Mouse (Mus musculus): ENCODE data around the gene Pcdh15. TPM values are rescaled to one million over a fixed set of nuclear protein-coding genes. Genes with fewer than 3 reads are reported as not detected.

The Pcdh15 gene
- polyA plus RNA-seq, 1 experiment from 2014 or later = 0.41 TPM

DNA sequence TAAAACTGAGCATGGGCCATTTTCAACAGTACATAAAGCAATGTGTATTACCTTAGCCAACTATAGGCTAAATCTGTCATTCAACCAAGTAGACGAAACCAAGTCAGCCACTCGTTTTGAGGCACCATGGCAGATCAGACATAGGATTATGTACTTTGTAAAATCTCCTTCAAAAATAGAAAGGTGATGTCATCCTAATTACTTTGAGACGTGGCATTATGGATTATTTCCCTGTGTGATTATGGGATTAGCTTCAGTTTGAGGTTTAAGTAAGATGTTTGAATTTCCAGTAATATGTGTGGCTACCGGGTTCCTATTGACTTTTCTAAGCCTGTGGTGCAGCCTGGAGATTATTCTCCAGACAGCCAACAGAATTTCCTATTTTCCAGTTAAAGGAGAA lies 763.0 kb downstream of the Pcdh15 start:
- WGBS = 78% methylated on average over 4 of the region's 4 CpGs
- Histone ChIP-seq H3K4me2 (replicated peaks; ENCODE audit: low read depth, low read length) (no peak overlapping the region), H3K36me3 (ENCODE audit: insufficient read depth, low read length) (no peaks in the 10 kb centered on the region), H3K4me1 (ENCODE audit: insufficient read depth, low read length) (no peaks in the 10 kb centered on the region), H3K4me3 (ENCODE audit: low read length) (no peak overlapping the region), H3K9ac (replicated peaks; ENCODE audit: low read length) (no peak overlapping the region), H3K27me3 (ENCODE audit: insufficient read depth, low read length) (no peaks in the 10 kb centered on the region), H3K27ac (ENCODE audit: low read length) (no peak overlapping the region), H3K9me3 (ENCODE audit: low read length) (no peaks in the 10 kb centered on the region)
- ATAC-seq (ENCODE audit: low FRiP score, low TSS enrichment) = no peak

DNA sequence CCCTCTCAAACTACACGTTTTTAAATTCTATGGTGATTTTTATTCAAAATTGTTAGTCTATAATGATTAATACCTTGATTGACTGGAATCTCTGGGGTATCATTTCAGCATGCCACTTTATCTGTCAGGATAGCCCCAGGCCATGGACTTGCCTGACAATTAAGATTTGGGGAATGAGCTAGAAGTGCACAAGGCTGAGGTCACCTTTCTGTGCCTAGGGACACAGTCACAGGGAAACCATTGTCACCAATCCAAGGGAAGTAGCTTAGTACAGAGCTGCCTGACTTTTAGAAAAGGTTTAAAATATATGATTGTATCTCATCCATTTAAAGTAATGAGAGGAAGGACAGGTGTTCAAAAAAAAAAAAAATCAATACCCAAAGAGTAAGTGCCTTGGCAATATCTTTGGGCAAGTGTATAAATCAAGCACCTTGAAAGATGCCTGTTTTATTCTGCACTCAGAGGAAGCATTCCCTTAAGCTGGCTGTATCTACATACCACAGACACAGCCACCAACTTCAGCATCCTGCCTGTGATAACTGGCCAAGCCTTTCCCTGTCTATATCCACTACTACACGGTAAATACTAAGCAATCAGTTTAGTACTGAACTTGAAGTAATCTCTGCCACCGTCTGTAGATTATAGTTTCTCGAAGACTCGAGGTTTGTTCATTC lies 779.0 kb downstream of the Pcdh15 start:
- no peak overlapping the region for H3K4me2 ChIP-seq (replicated peaks; ENCODE audit: low read depth, low read length)
- H3K9ac ChIP-seq (replicated peaks; ENCODE audit: low read length) = no peak overlapping the region
- no peaks in the 10 kb centered on the region for H3K36me3 ChIP-seq (ENCODE audit: insufficient read depth, low read length)
- no peaks in the 10 kb centered on the region for H3K27me3 ChIP-seq (ENCODE audit: insufficient read depth, low read length)
- WGBS = 41% methylated on average over 5 of the region's 5 CpGs
- ATAC-seq (ENCODE audit: low FRiP score, low TSS enrichment) = peak; percentile 19; the same call in 1 of the 2 replicates
- H3K4me3 ChIP-seq (ENCODE audit: low read length) = no peak overlapping the region
- no peaks in the 10 kb centered on the region for H3K9me3 ChIP-seq (ENCODE audit: low read length)
- H3K4me1 ChIP-seq (ENCODE audit: insufficient read depth, low read length) = no peaks in the 10 kb centered on the region
- H3K27ac ChIP-seq (ENCODE audit: low read length) = no peak overlapping the region

DNA sequence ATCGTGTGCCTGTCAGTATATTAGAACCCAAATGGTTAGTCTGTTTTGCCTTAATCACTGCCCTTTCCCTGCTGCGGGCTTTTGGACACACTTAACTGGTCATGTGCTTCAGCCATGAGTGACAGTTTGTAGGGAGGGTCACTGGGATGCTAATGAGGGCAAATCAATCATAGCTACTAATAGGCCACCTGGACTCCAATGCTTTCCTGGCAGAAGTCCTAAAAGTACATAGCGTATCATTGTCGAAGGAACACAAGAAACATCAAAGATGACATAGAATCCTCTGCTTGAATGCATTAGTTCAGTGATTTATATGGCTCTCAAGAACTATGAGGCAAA lies 779.6 kb downstream of the Pcdh15 start:
- Histone ChIP-seq H3K4me3 (ENCODE audit: low read length) (no peak overlapping the region), H3K36me3 (ENCODE audit: insufficient read depth, low read length) (no peaks in the 10 kb centered on the region), H3K4me2 (replicated peaks; ENCODE audit: low read depth, low read length) (no peak overlapping the region), H3K4me1 (ENCODE audit: insufficient read depth, low read length) (no peaks in the 10 kb centered on the region), H3K9ac (replicated peaks; ENCODE audit: low read length) (no peak overlapping the region), H3K27me3 (ENCODE audit: insufficient read depth, low read length) (no peaks in the 10 kb centered on the region), H3K9me3 (ENCODE audit: low read length) (no peaks in the 10 kb centered on the region), H3K27ac (ENCODE audit: low read length) (no peak overlapping the region)
- ATAC-seq (ENCODE audit: low FRiP score, low TSS enrichment) = peak; percentile 23; the same call in 1 of the 2 replicates
- WGBS = 19% methylated on average over 4 of the region's 4 CpGs

DNA sequence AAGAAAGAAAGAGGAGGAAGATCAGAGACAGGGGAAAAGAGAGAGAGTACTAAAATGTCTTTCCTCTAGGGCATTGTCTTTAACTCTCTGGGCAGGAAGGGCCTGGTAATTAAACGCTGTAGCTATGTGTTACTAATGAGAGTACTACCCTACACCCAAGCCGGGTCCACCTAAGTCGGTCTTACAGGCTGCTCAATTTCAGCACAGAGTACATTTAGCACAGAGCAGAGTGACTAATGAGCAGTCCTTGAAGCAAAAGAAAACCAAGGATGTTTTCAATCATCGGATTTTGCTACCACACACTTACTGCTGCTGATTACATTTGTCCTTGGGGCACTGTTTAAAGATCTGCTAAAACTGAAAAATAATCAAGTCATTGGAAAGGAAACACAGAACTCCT lies 788.6 kb downstream of the Pcdh15 start:
- H3K36me3 ChIP-seq (ENCODE audit: insufficient read depth, low read length) = no peaks in the 10 kb centered on the region
- 60% methylated on average over 4 of the region's 4 CpGs for WGBS
- H3K27me3 ChIP-seq (ENCODE audit: insufficient read depth, low read length) = no peaks in the 10 kb centered on the region
- no peak for ATAC-seq (ENCODE audit: low FRiP score, low TSS enrichment)
- H3K4me2 ChIP-seq (replicated peaks; ENCODE audit: low read depth, low read length) = no peak overlapping the region
- H3K9ac ChIP-seq (replicated peaks; ENCODE audit: low read length) = no peak overlapping the region
- H3K27ac ChIP-seq (ENCODE audit: low read length) = no peak overlapping the region
- no peaks in the 10 kb centered on the region for H3K9me3 ChIP-seq (ENCODE audit: low read length)
- H3K4me3 ChIP-seq (ENCODE audit: low read length) = no peak overlapping the region
- no peaks in the 10 kb centered on the region for H3K4me1 ChIP-seq (ENCODE audit: insufficient read depth, low read length)

DNA sequence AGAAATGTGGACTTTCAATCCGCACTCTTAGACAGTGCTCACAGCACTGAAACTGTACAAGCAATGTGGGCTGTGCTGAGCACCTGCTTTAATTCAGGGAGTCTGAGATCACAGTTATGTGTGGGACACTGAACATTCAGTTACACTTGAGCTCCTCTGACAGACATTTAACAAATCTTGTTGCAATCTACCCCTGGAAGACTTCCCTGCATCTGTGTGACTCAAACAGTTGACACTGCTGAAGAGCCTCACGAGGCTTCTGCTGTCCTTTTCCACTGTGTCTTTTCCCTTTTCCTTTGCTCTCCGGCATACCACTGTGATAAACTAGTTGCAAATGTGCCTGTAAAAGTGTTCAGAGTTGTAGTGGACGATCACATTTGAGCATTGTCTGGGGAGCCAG lies 793.1 kb downstream of the Pcdh15 start:
- H3K4me1 ChIP-seq (ENCODE audit: insufficient read depth, low read length) = no peaks in the 10 kb centered on the region
- H3K9ac ChIP-seq (replicated peaks; ENCODE audit: low read length) = no peak overlapping the region
- no peaks in the 10 kb centered on the region for H3K27me3 ChIP-seq (ENCODE audit: insufficient read depth, low read length)
- H3K4me2 ChIP-seq (replicated peaks; ENCODE audit: low read depth, low read length) = no peak overlapping the region
- H3K9me3 ChIP-seq (ENCODE audit: low read length) = no peaks in the 10 kb centered on the region
- 65% methylated on average over 4 of the region's 4 CpGs for WGBS
- no peak overlapping the region for H3K4me3 ChIP-seq (ENCODE audit: low read length)
- no peak overlapping the region for H3K27ac ChIP-seq (ENCODE audit: low read length)
- no peak for ATAC-seq (ENCODE audit: low FRiP score, low TSS enrichment)
- H3K36me3 ChIP-seq (ENCODE audit: insufficient read depth, low read length) = no peaks in the 10 kb centered on the region

DNA sequence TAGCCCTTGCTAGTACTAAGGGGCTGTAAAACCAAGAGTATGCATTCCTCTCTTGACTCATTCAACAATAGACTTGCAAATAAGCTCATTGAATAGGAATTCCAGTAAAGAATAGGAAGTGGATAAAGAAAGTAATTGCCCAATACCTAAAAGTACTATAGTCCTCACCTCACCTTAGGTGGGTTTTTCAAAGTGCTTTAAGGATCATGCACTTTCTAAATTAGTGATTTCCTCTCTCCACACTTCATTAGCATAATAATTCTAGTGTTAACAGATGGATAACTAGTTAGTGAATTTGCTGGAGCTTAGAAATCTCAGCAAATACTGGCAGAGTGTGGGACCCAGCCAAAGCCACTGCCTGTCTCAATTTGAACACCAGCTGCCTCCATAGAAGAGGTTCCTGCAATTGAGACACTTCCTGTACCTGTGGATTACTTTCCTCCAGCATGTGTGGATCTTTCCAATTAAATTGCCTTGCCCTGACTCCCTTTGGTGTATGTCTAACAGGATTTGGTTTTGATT lies 797.0 kb downstream of the Pcdh15 start:
- ATAC-seq (ENCODE audit: low FRiP score, low TSS enrichment) = no peak
- H3K27ac ChIP-seq (ENCODE audit: low read length) = no peak overlapping the region
- no peaks in the 10 kb centered on the region for H3K4me1 ChIP-seq (ENCODE audit: insufficient read depth, low read length)

DNA sequence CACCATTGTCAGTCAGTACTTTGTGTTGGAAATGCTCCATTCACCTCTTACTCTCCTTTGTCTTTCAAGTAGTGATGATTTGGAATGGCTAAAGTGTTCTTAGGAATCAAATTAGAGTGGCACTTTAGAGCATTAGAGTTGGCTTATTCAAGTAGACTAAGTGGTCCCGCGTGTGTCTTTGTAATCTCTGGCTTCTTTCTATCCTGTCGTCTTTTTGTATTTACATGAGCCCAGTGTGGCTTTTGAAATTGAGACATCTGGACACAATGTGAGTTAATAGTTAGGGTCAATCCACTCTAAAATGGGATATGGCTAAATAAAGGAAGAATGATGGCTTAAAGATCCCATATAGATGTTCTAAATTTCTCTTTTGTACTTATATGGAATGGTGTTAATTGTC lies 800.0 kb downstream of the Pcdh15 start:
- no peak overlapping the region for H3K9ac ChIP-seq (replicated peaks; ENCODE audit: low read length)
- no peak overlapping the region for H3K4me2 ChIP-seq (replicated peaks; ENCODE audit: low read depth, low read length)
- no peaks in the 10 kb centered on the region for H3K9me3 ChIP-seq (ENCODE audit: low read length)
- H3K4me3 ChIP-seq (ENCODE audit: low read length) = no peak overlapping the region
- no peaks in the 10 kb centered on the region for H3K4me1 ChIP-seq (ENCODE audit: insufficient read depth, low read length)
- 76% methylated on average over 3 of the region's 3 CpGs for WGBS
- H3K27me3 ChIP-seq (ENCODE audit: insufficient read depth, low read length) = no peaks in the 10 kb centered on the region
- no peak for ATAC-seq (ENCODE audit: low FRiP score, low TSS enrichment)
- no peak overlapping the region for H3K27ac ChIP-seq (ENCODE audit: low read length)
- H3K36me3 ChIP-seq (ENCODE audit: insufficient read depth, low read length) = no peaks in the 10 kb centered on the region

More for the DNA sequence above, 797.0 kb downstream of the Pcdh15 start:
- no peaks in the 10 kb centered on the region for H3K36me3 ChIP-seq (ENCODE audit: insufficient read depth, low read length)
- no peaks in the 10 kb centered on the region for H3K9me3 ChIP-seq (ENCODE audit: low read length)
- no peaks in the 10 kb centered on the region for H3K27me3 ChIP-seq (ENCODE audit: insufficient read depth, low read length)
- H3K4me3 ChIP-seq (ENCODE audit: low read length) = no peak overlapping the region
- no peak overlapping the region for H3K9ac ChIP-seq (replicated peaks; ENCODE audit: low read length)
- no peak overlapping the region for H3K4me2 ChIP-seq (replicated peaks; ENCODE audit: low read depth, low read length)

DNA sequence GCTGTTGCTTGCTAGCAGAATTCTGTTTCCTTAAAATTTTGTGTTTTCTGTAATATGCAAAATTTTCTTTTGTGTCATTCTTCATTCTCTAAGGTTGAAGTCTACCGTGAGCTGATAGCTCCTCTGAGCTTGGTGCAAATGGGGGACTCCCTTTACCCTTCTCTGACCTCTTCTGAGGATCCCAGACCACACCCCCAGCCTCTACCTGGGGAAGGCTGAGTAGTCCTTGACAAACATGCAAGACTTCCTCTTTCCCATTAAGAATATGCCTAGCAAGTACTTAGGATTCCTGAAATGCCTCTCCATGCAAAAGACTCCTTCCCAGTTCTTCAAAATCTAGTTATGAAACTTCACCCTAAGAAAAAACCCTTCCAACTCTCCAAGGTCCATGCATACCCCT lies 808.5 kb downstream of the Pcdh15 start:
- H3K27me3 ChIP-seq (ENCODE audit: insufficient read depth, low read length) = no peaks in the 10 kb centered on the region
- no peaks in the 10 kb centered on the region for H3K4me1 ChIP-seq (ENCODE audit: insufficient read depth, low read length)
- H3K9ac ChIP-seq (replicated peaks; ENCODE audit: low read length) = no peak overlapping the region
- 73% methylated on average over 1 of the region's 1 CpGs for WGBS
- H3K9me3 ChIP-seq (ENCODE audit: low read length) = no peaks in the 10 kb centered on the region
- no peak for ATAC-seq (ENCODE audit: low FRiP score, low TSS enrichment)
- H3K4me2 ChIP-seq (replicated peaks; ENCODE audit: low read depth, low read length) = no peak overlapping the region
- no peak overlapping the region for H3K4me3 ChIP-seq (ENCODE audit: low read length)
- no peak overlapping the region for H3K27ac ChIP-seq (ENCODE audit: low read length)
- no peaks in the 10 kb centered on the region for H3K36me3 ChIP-seq (ENCODE audit: insufficient read depth, low read length)

DNA sequence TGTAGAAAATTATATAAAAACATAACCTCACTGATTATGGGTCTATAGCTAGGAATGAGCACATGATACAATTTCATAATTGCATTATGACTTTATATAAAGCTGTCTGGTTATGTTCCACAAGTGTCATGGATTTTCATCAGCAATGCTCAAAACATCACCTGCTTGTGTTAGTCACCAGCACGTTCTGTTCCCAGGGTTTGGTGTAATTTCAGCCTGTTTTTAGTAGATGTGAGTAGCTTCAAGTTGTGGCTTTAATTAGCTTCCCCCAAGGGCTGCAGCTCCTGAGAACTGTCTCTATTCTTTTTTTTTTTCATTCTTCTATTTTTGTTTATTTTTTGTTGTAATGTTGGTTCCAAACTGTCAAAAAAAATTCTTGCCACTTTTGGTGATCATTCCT lies 809.4 kb downstream of the Pcdh15 start:
- 66% methylated on average over 1 of the region's 1 CpGs for WGBS
- Histone ChIP-seq H3K4me3 (ENCODE audit: low read length) (no peak overlapping the region), H3K4me2 (replicated peaks; ENCODE audit: low read depth, low read length) (no peak overlapping the region), H3K27me3 (ENCODE audit: insufficient read depth, low read length) (no peaks in the 10 kb centered on the region), H3K36me3 (ENCODE audit: insufficient read depth, low read length) (no peaks in the 10 kb centered on the region), H3K9me3 (ENCODE audit: low read length) (no peaks in the 10 kb centered on the region), H3K27ac (ENCODE audit: low read length) (no peak overlapping the region), H3K9ac (replicated peaks; ENCODE audit: low read length) (no peak overlapping the region), H3K4me1 (ENCODE audit: insufficient read depth, low read length) (no peaks in the 10 kb centered on the region)
- ATAC-seq (ENCODE audit: low FRiP score, low TSS enrichment) = no peak

DNA sequence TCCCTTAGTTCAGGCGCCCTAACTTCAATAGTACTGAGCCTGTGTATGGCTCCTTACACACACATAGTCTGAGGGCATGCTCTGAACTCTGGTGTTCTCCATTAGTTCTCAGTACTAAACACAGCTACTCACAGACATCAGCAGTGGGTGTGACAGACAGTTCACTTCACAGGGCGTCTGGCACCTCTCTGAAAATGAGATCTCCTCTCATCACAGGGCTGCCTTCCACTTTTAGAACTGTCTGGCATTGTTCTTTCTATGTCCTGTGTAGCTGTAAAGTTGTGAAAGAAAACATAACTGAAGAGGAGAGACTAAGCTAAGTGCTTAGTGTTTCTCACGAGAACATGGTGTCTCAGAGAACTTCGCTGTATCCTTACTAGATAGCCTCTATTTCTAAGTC lies 816.0 kb downstream of the Pcdh15 start:
- Histone ChIP-seq H3K36me3 (ENCODE audit: insufficient read depth, low read length) (no peaks in the 10 kb centered on the region), H3K27me3 (ENCODE audit: insufficient read depth, low read length) (no peaks in the 10 kb centered on the region), H3K4me1 (ENCODE audit: insufficient read depth, low read length) (no peaks in the 10 kb centered on the region), H3K4me2 (replicated peaks; ENCODE audit: low read depth, low read length) (no peak overlapping the region), H3K9ac (replicated peaks; ENCODE audit: low read length) (no peak overlapping the region), H3K9me3 (ENCODE audit: low read length) (no peaks in the 10 kb centered on the region), H3K4me3 (ENCODE audit: low read length) (no peak overlapping the region), H3K27ac (ENCODE audit: low read length) (no peak overlapping the region)
- 77% methylated on average over 4 of the region's 4 CpGs for WGBS
- no peak for ATAC-seq (ENCODE audit: low FRiP score, low TSS enrichment)
